Mouse (Mus musculus): ENCODE data around the gene Tigd4. TPM values are rescaled to one million over a fixed set of nuclear protein-coding genes. Genes with fewer than 3 reads are reported as not detected.

Tigd4 gene
- polyA plus RNA-seq, 1 experiment from 2014 or later: 0.29 TPM

GRCm38 (mm10) chr3:84610183-84610710 is 16.9 kb downstream of the Tigd4 start:
- 82% methylated on average over 9 of the region's 9 CpGs for WGBS
- no peaks in the 10 kb centered on the region for H3K27me3 ChIP-seq
- H3K9me3 ChIP-seq (replicated peaks): 0 out of 2 replicates have a peak, but pooled peaks cover 4% of the 10 kb centered on the region
- ATAC-seq (replicated peaks; ENCODE audit: insufficient number of reproducible peaks, insufficient read depth, low FRiP score, low read depth): no peak
- H3K36me3 ChIP-seq: no peaks in the 10 kb centered on the region
- no peak overlapping the region for H3K4me2 ChIP-seq
- no peak overlapping the region for H3K27ac ChIP-seq
- H3K4me1 ChIP-seq (replicated peaks): no peaks in the 10 kb centered on the region
- no peak overlapping the region for H3K4me3 ChIP-seq
- no peak overlapping the region for H3K9ac ChIP-seq

DNA sequence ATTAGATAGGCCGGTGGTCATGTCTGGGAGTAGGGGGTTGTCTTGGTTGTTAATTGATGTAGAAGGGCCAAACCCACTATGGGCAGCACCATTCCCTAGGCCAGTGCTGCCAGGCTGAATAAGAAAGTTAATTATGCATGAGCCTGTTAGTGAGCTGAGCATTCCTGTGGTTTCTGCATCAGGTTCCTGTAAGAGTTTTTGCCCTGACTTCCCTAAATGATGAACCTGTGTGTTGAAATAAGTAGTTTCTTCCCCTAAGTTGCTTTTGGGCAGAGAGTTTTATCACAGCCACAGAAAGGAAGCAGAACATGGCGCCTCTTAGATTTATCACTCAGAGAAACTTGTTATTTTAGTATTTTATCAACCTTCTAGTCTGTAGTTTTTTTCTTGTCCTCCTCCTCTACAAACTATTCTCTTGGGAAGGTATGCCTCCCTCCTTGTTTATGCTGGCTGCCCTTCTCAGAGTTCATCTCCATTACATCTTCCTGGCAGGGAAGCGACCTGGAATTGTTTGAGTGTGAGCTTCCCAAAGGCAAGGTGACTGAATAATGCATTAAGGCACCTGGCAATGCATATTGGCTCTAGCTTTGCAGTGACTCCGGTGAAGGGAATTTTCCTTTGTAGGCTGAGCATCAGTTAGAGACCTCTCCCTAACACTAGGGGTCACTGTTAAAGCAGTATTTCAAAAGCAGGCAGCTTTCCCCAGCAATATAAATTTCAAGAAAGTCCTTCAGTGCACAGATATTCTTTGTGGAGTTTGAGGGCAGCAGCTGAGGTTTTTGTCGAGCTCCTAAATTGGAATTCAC is 21.9 kb downstream of the Tigd4 start:
- no peak for ATAC-seq (replicated peaks; ENCODE audit: insufficient number of reproducible peaks, insufficient read depth, low FRiP score, low read depth)
- H3K36me3 ChIP-seq: no peaks in the 10 kb centered on the region
- no peaks in the 10 kb centered on the region for H3K27me3 ChIP-seq
- WGBS: 17% methylated on average over 5 of the region's 5 CpGs
- H3K9me3 ChIP-seq (replicated peaks): no peaks in the 10 kb centered on the region
- H3K4me3 ChIP-seq: no peak overlapping the region
- H3K4me1 ChIP-seq (replicated peaks): no peaks in the 10 kb centered on the region
- no peak overlapping the region for H3K4me2 ChIP-seq
- H3K27ac ChIP-seq: no peak overlapping the region
- no peak overlapping the region for H3K9ac ChIP-seq

DNA sequence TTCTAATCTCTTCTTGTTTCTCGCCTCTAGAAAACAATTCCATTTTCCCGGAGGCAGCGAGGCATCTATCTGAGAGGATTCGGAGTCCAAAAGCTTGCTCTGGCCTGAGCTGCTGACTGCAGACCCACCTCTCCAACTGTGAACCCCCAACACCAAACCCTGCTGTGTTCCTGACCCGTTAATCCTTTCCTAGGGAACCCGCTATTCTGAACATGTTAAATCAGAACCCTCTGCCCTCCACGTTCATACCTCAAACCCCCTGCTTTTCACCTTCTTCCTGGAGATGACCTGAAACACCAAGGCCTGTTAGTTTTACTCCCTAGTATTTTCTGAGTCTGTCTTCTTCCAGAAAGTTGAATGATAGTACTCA is 22.5 kb downstream of the Tigd4 start:
- WGBS: 40% methylated on average over 7 of the region's 7 CpGs
- H3K4me1 ChIP-seq (replicated peaks): no peaks in the 10 kb centered on the region
- no peaks in the 10 kb centered on the region for H3K27me3 ChIP-seq
- H3K4me2 ChIP-seq: no peak overlapping the region
- H3K4me3 ChIP-seq: no peak overlapping the region
- no peak overlapping the region for H3K9ac ChIP-seq
- no peak overlapping the region for H3K27ac ChIP-seq
- H3K9me3 ChIP-seq (replicated peaks): no peaks in the 10 kb centered on the region
- no peak for ATAC-seq (replicated peaks; ENCODE audit: insufficient number of reproducible peaks, insufficient read depth, low FRiP score, low read depth)
- no peaks in the 10 kb centered on the region for H3K36me3 ChIP-seq

DNA sequence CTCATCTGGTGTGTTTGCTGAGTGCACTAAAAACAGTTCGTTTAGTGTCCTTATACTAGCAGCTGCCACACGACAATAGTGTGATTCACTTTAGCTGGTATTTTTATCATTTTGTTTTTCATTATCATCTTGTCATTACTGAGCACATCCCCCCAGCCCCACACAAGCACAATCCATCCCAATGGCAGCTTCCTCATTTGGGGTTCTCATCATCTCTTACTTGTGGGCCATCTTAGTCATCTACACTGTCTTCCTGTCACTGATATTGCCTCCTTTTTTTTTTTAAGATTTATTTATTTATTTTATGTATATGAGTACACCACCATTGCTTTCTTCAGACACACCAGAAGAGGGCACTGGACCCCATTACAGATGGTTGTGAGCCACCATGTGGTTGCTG is 25.3 kb downstream of the Tigd4 start:
- no peak overlapping the region for H3K27ac ChIP-seq
- H3K4me2 ChIP-seq: no peak overlapping the region
- no peaks in the 10 kb centered on the region for H3K36me3 ChIP-seq
- H3K9ac ChIP-seq: no peak overlapping the region
- H3K4me3 ChIP-seq: no peak overlapping the region
- WGBS: 89% methylated on average over 2 of the region's 2 CpGs
- H3K9me3 ChIP-seq (replicated peaks): no peaks in the 10 kb centered on the region
- ATAC-seq (replicated peaks; ENCODE audit: insufficient number of reproducible peaks, insufficient read depth, low FRiP score, low read depth): no peak
- no peaks in the 10 kb centered on the region for H3K27me3 ChIP-seq
- peaks cover under 1% of the 10 kb centered on the region; the same call in 1 of the 2 replicates for H3K4me1 ChIP-seq (replicated peaks)

DNA sequence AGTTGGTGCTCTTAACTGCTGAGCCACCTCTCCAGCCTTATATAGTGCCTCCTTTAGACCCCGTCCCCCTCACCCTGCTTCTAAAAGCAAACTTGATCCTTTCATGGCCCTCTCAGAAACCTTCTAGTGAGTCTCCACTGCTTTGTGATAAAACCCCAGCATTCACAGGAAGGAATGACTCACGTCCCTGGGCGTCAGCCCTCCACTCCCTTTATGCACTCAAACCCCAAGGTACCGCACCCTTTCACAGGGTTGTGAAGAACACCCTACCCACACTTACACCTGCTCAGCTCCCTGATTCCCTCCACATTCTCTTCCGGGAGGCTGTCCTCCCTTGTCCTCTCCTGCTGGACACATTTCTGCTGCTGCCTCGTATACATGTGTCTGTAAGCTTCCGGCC is 25.7 kb downstream of the Tigd4 start:
- no peak overlapping the region for H3K4me2 ChIP-seq
- no peaks in the 10 kb centered on the region for H3K36me3 ChIP-seq
- H3K27ac ChIP-seq: no peak overlapping the region
- H3K4me1 ChIP-seq (replicated peaks): peaks cover 5% of the 10 kb centered on the region
- no peak overlapping the region for H3K4me3 ChIP-seq
- H3K27me3 ChIP-seq: no peaks in the 10 kb centered on the region
- 89% methylated on average over 7 of the region's 7 CpGs for WGBS
- H3K9me3 ChIP-seq (replicated peaks): no peaks in the 10 kb centered on the region
- H3K9ac ChIP-seq: no peak overlapping the region
- no peak for ATAC-seq (replicated peaks; ENCODE audit: insufficient number of reproducible peaks, insufficient read depth, low FRiP score, low read depth)

DNA sequence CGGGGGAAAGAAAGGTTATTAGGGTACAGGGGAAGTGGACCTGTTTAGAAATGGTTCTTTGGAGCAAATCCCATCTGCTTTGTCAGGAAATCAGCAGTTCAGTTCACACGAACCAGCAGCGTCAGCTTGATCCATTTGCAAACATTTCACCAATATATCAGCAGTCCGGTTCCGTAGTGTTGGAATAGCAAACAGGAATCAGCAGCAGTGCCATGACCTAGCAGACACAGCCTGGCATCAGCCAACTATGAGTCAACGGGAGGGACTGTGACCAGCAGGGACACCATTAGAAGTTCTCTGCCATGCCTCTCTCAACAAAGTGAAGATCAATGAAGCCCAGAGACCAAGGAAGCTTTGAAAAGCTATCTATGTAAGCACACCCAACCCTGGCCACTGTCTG is 26.4 kb downstream of the Tigd4 start:
- Histone ChIP-seq H3K9ac (no peak overlapping the region), H3K4me3 (no peak overlapping the region), H3K9me3 (replicated peaks) (no peaks in the 10 kb centered on the region), H3K27me3 (no peaks in the 10 kb centered on the region), H3K4me2 (no peak overlapping the region), H3K36me3 (no peaks in the 10 kb centered on the region), H3K4me1 (replicated peaks) (peaks cover 12% of the 10 kb centered on the region), H3K27ac (no peak overlapping the region)
- ATAC-seq (replicated peaks; ENCODE audit: insufficient number of reproducible peaks, insufficient read depth, low FRiP score, low read depth): no peak
- WGBS: 92% methylated on average over 6 of the region's 6 CpGs

GRCm38 (mm10) chr3:84622026-84622425 is 28.7 kb downstream of the Tigd4 start:
- H3K4me2 ChIP-seq: no peak overlapping the region
- no peaks in the 10 kb centered on the region for H3K27me3 ChIP-seq
- no peak overlapping the region for H3K27ac ChIP-seq
- WGBS: 48% methylated on average over 3 of the region's 3 CpGs
- H3K4me3 ChIP-seq: no peak overlapping the region
- H3K36me3 ChIP-seq: no peaks in the 10 kb centered on the region
- H3K9me3 ChIP-seq (replicated peaks): no peaks in the 10 kb centered on the region
- no peak for ATAC-seq (replicated peaks; ENCODE audit: insufficient number of reproducible peaks, insufficient read depth, low FRiP score, low read depth)
- peaks cover 24% of the 10 kb centered on the region for H3K4me1 ChIP-seq (replicated peaks)
- H3K9ac ChIP-seq: no peak overlapping the region

GRCm38 (mm10) chr3:84631586-84631985 is 38.2 kb downstream of the Tigd4 start:
- Histone ChIP-seq H3K9me3 (replicated peaks) (no peaks in the 10 kb centered on the region; the same call in 1 of the 2 replicates), H3K4me2 (no peak overlapping the region), H3K36me3 (no peaks in the 10 kb centered on the region), H3K27me3 (no peaks in the 10 kb centered on the region), H3K4me3 (no peak overlapping the region), H3K9ac (no peak overlapping the region), H3K27ac (no peak overlapping the region), H3K4me1 (replicated peaks) (peaks cover 12% of the 10 kb centered on the region)
- WGBS: 97% methylated on average over 9 of the region's 9 CpGs
- no peak for ATAC-seq (replicated peaks; ENCODE audit: insufficient number of reproducible peaks, insufficient read depth, low FRiP score, low read depth)

- H3K36me3 ChIP-seq: no peaks in the 10 kb centered on the region
- no peak overlapping the region for H3K4me2 ChIP-seq
- ATAC-seq (replicated peaks; ENCODE audit: insufficient number of reproducible peaks, insufficient read depth, low FRiP score, low read depth): peak; percentile 68
- no peaks in the 10 kb centered on the region for H3K27me3 ChIP-seq
- WGBS: 43% methylated on average over 6 of the region's 6 CpGs
- no peak overlapping the region for H3K9ac ChIP-seq
- H3K4me1 ChIP-seq (replicated peaks): peaks cover 31% of the 10 kb centered on the region
- H3K27ac ChIP-seq: peak overlapping the region; percentile 70
- no peaks in the 10 kb centered on the region for H3K9me3 ChIP-seq (replicated peaks)
- H3K4me3 ChIP-seq: no peak overlapping the region
These were observed 43.7 kb downstream of the Tigd4 start for GRCm38 (mm10) chr3:84637095-84637494.

DNA sequence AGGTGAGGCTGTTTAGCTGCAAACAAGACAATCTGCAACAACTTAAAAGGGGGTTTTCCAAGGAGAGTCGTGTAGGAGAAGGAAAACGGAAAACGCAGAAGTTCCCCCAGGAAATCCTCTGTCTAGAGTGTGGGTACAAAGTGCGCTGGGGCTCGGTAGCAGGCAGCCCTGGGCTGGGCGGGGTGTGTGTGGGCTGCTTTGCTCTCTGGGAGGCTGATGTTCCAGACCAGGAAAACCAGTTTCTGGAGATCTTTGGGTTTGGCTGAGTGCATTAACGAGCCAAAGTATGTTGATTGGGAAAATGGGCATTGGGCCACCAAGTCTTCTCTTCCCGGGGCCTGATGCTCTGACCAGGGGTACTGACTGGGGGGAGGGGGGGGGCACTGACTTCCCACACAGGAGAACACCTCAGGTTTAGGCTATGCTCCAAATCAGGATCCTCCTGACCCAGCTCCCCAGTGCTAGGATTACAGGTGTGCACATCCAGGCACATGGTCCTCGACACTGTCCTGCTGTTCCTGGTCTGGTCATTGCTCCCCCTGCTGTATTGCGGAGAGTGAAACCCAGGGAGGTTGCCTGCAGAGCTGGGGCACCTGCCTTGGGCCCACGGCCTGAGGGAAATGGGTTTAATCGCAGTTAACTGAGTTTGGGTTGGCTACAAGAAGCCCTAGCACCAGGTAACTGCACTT is 44.7 kb downstream of the Tigd4 start:
- Histone ChIP-seq H3K9ac (no peak overlapping the region), H3K4me3 (no peak overlapping the region), H3K4me2 (no peak overlapping the region), H3K27me3 (no peaks in the 10 kb centered on the region), H3K36me3 (no peaks in the 10 kb centered on the region), H3K4me1 (replicated peaks) (peaks cover 31% of the 10 kb centered on the region), H3K27ac (peak overlapping the region; percentile 70; the same call in 1 of the 2 replicates), H3K9me3 (replicated peaks) (no peaks in the 10 kb centered on the region)
- ATAC-seq (replicated peaks; ENCODE audit: insufficient number of reproducible peaks, insufficient read depth, low FRiP score, low read depth): no peak
- 63% methylated on average over 12 of the region's 12 CpGs for WGBS

- Histone ChIP-seq H3K27ac (no peak overlapping the region), H3K4me1 (replicated peaks) (peaks cover 31% of the 10 kb centered on the region), H3K9me3 (replicated peaks) (no peaks in the 10 kb centered on the region), H3K4me2 (no peak overlapping the region), H3K9ac (no peak overlapping the region), H3K27me3 (no peaks in the 10 kb centered on the region), H3K4me3 (no peak overlapping the region), H3K36me3 (no peaks in the 10 kb centered on the region)
- 80% methylated on average over 4 of the region's 4 CpGs for WGBS
- ATAC-seq (replicated peaks; ENCODE audit: insufficient number of reproducible peaks, insufficient read depth, low FRiP score, low read depth): peak; percentile 47; the same call in 1 of the 2 replicates
These were observed 45.5 kb downstream of the Tigd4 start for GRCm38 (mm10) chr3:84638858-84639257.

Data from heart, embryonic 15.5 days (tissue).